Mouse (Mus musculus) cortical plate, adult 2 months (tissue): ENCODE measurements at regions not wholly inside any gene's neighbourhood (a gene's known extent, or its start where the extent isn't known, plus 50 kb on each side); places are given as distances from the start of the nearest gene placed in this dataset.

Source experiments
- CTCF ChIP-seq: fragments of 200-500 bp; IDR thresholded peaks from 2 replicates; pipeline ENCODE4 v1.5.1; 2011; ENCODE audit warnings: mild to moderate bottlenecking, control low read depth, low read length; ENCODE audit not compliant: insufficient read depth; ENCODE audit errors: extremely low read depth
- POLR2A ChIP-seq: fragments of 200-500 bp; IDR thresholded peaks from 2 replicates; pipeline ENCODE4 v1.6.1; 2011; ENCODE audit warnings: mild to moderate bottlenecking, low read length, control low read depth; ENCODE audit not compliant: insufficient read depth; ENCODE audit errors: extremely low read depth

GRCm38 (mm10) chr5:120351827-120352226, 79.7 kb upstream of the Lhx5 start:
- TF ChIP-seq POLR2A (no peak), CTCF (no peak)
